Mouse (Mus musculus): Measurements from ENCODE around the gene Xrn2.

The Xrn2 gene

GRCm38 (mm10) chr2:147067480-147068246, 54.9 kb downstream of the Xrn2 start:
- DNase-seq = no peak

- no peak for DNase-seq
Measured at GRCm38 (mm10) chr2:147069077-147069476, 56.3 kb downstream of the Xrn2 start.

- DNase-seq = no peak
Measured at GRCm38 (mm10) chr2:147070305-147070704, 57.5 kb downstream of the Xrn2 start.

- no peak for DNase-seq
Measured at GRCm38 (mm10) chr2:147073962-147074361, 61.2 kb downstream of the Xrn2 start.

GRCm38 (mm10) chr2:147074399-147074798, 61.6 kb downstream of the Xrn2 start:
- DNase-seq = no peak

- DNase-seq = no peak
Measured at GRCm38 (mm10) chr2:147082391-147082790, 69.6 kb downstream of the Xrn2 start.

- DNase-seq = peak; percentile 5
Measured at GRCm38 (mm10) chr2:147083471-147084365, 70.9 kb downstream of the Xrn2 start.

- peak; percentile 3 for DNase-seq
Measured at GRCm38 (mm10) chr2:147084366-147085071, 71.7 kb downstream of the Xrn2 start.

- DNase-seq = peak; percentile 4
Measured at GRCm38 (mm10) chr2:147085072-147085870, 72.5 kb downstream of the Xrn2 start, which contains the start of gene Nkx2-4. TSS of gene Nkx2-4 (minus strand) at chr2:147085445.

- DNase-seq = no peak
Measured at GRCm38 (mm10) chr2:147085937-147086336, 73.1 kb downstream of the Xrn2 start.

- no peak for DNase-seq
Measured at GRCm38 (mm10) chr2:147086441-147086840, 73.6 kb downstream of the Xrn2 start.

- DNase-seq = no peak
Measured at GRCm38 (mm10) chr2:147119736-147120135, 106.9 kb downstream of the Xrn2 start.

- no peak for DNase-seq
Measured at GRCm38 (mm10) chr2:147127366-147127765, 114.6 kb downstream of the Xrn2 start.
